Mouse (Mus musculus): ENCODE results near the gene Mansc1. TPM values are rescaled to one million over a fixed set of nuclear protein-coding genes. Genes with fewer than 3 reads are reported as not detected.

Mansc1 gene
- total RNA-seq, 2 experiments from 2014 or later = 9.9 to 10.0 TPM

DNA sequence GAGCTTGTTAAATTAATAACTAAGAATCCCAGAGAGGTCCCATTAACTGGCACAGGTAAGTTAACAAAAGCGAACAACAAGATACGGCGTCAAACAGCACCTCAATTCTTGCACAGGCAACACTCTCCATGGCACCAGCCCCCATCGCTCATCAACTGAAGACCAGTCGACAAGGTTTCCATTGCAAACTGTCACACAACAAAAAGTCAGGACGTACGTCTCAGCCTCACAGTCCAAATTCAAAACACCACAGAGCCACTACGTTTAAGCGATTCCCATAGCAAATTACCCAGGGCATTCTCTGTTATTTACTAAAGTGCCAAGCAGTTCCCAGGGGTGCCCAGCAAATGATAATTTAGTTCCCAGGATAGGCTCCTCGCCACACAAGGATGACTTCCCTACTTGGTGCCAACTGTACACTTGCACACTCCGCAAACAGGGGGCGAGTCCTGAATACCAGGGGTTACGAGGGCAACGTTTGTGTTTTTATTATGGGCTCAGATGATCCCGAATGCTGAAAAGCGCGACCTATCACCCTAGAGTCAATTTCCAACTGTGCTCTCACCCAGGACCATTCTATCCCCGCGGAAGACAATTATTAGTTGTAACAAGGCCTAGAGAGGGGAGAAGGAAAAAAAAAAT lies 66.6 kb downstream of the Mansc1 start:
- intact Hi-C loops (cut with DNase I) = loop anchor here (2.0 to 5.0 kb wide), 3 partner anchors 41 to 88 kb away; no protein-coding TSS in a partner anchor
- no peak for DNase-seq (ENCODE audit: low spot score in 2 of 2)

GRCm38 (mm10) chr6:134564539-134564938 lies 67.7 kb downstream of the Mansc1 start:
- intact Hi-C loops (cut with DNase I) = no loop called here
- no peak for DNase-seq (ENCODE audit: low spot score in 2 of 2)

GRCm38 (mm10) chr6:134559635-134560034 lies 72.7 kb downstream of the Mansc1 start:
- intact Hi-C loops (cut with DNase I) = no loop called here
- no peak for DNase-seq (ENCODE audit: low spot score in 2 of 2)

Other genes starting within 250 kb of the Mansc1 start
- not detected for gene Bcl2l14, start 236.2 kb downstream of the Mansc1 start, total RNA-seq (2021)
- gene Lrp6, start 65.5 kb downstream of the Mansc1 start, total RNA-seq (2021) = 10 to 100 TPM; 45.9 to 47.0 TPM
- gene Borcs5, start 7.0 kb upstream of the Mansc1 start, total RNA-seq (2021) = 10 to 100 TPM; 32.1 to 36.1 TPM
- gene Dusp16, start 160.1 kb upstream of the Mansc1 start, total RNA-seq (2021) = 1 to 10 TPM; 7.6 to 8.2 TPM
- gene Crebl2, start 197.7 kb upstream of the Mansc1 start, total RNA-seq (2021) = 10 to 100 TPM; 29.9 to 32.9 TPM

Data from left cerebral cortex, postnatal 25 days (tissue).